Mouse (Mus musculus): Measurements from ENCODE around the gene Cks1b. TPM values are rescaled to one million over a fixed set of nuclear protein-coding genes. Genes with fewer than 3 reads are reported as not detected.

Gene Cks1b
- polyA plus RNA-seq, 1 experiment from 2014 or later: 291 TPM

- Histone ChIP-seq H3K36me3 (peaks cover 27% of the 10 kb centered on the region), H3K9me3 (no peaks in the 10 kb centered on the region), H3K9ac (replicated peaks) (no peak overlapping the region), H3K4me1 (peaks cover 7% of the 10 kb centered on the region), H3K27ac (replicated peaks) (no peak overlapping the region), H3K4me2 (replicated peaks) (no peak overlapping the region), H3K27me3 (no peaks in the 10 kb centered on the region), H3K4me3 (no peak overlapping the region)
- no peak for ATAC-seq (ENCODE audit: low FRiP score, low read depth)
- WGBS: 95% methylated on average over 3 of the region's 3 CpGs
Observed at GRCm38 (mm10) chr3:89409701-89410100, 8.5 kb downstream of the Cks1b start.

- Histone ChIP-seq H3K9me3 (no peaks in the 10 kb centered on the region), H3K4me2 (replicated peaks) (no peak overlapping the region), H3K36me3 (peaks cover 26% of the 10 kb centered on the region), H3K27me3 (no peaks in the 10 kb centered on the region), H3K27ac (replicated peaks) (no peak overlapping the region), H3K4me3 (no peak overlapping the region), H3K4me1 (peaks cover 7% of the 10 kb centered on the region), H3K9ac (replicated peaks) (no peak overlapping the region)
- 61% methylated on average over 16 of the region's 16 CpGs for WGBS
- no peak for ATAC-seq (ENCODE audit: low FRiP score, low read depth)
Observed at GRCm38 (mm10) chr3:89408448-89408847, 9.7 kb downstream of the Cks1b start.

GRCm38 (mm10) chr3:89406887-89407286 is 11.3 kb downstream of the Cks1b start:
- Histone ChIP-seq H3K27ac (replicated peaks) (no peak overlapping the region), H3K36me3 (peaks cover 41% of the 10 kb centered on the region), H3K4me2 (replicated peaks) (no peak overlapping the region), H3K9me3 (no peaks in the 10 kb centered on the region), H3K4me3 (no peak overlapping the region), H3K9ac (replicated peaks) (no peak overlapping the region), H3K27me3 (no peaks in the 10 kb centered on the region), H3K4me1 (peaks cover 7% of the 10 kb centered on the region)
- no peak for ATAC-seq (ENCODE audit: low FRiP score, low read depth)
- 96% methylated on average over 6 of the region's 6 CpGs for WGBS

GRCm38 (mm10) chr3:89402693-89403092 is 15.5 kb downstream of the Cks1b start, which contains the start of gene Lenep:
Gene Lenep, minus strand, starts transcription at chr3:89402793.
- Histone ChIP-seq H3K4me2 (replicated peaks) (no peak within 1 kb of the TSS), H3K4me1 (no peaks in the 10 kb centered on the region), H3K27me3 (no peaks in the 10 kb centered on the region), H3K36me3 (peaks cover 45% of the 10 kb centered on the region), H3K9ac (replicated peaks) (no peak within 1 kb of the TSS), H3K4me3 (no peak within 1 kb of the TSS), H3K9me3 (no peaks in the 10 kb centered on the region), H3K27ac (replicated peaks) (no peak within 1 kb of the TSS)
- 77% methylated on average over 5 of the region's 5 CpGs for WGBS
- no peak for ATAC-seq (ENCODE audit: low FRiP score, low read depth)

- 85% methylated on average over 7 of the region's 7 CpGs for WGBS
- H3K4me3 ChIP-seq: no peak overlapping the region
- no peak overlapping the region for H3K4me2 ChIP-seq (replicated peaks)
- peaks cover 36% of the 10 kb centered on the region for H3K36me3 ChIP-seq
- H3K9me3 ChIP-seq: no peaks in the 10 kb centered on the region
- ATAC-seq (ENCODE audit: low FRiP score, low read depth): no peak
- peaks cover 4% of the 10 kb centered on the region for H3K4me1 ChIP-seq
- H3K27me3 ChIP-seq: peaks cover 3% of the 10 kb centered on the region; the same call in 1 of the 2 replicates
- no peak overlapping the region for H3K27ac ChIP-seq (replicated peaks)
- no peak overlapping the region for H3K9ac ChIP-seq (replicated peaks)
Observed at GRCm38 (mm10) chr3:89401329-89401728, 16.9 kb downstream of the Cks1b start.

GRCm38 (mm10) chr3:89396654-89397005 is 21.6 kb downstream of the Cks1b start:
- 2% methylated on average over 4 of the region's 4 CpGs for WGBS
- H3K36me3 ChIP-seq: peaks cover 6% of the 10 kb centered on the region
- peak overlapping the region; percentile 58 for H3K4me3 ChIP-seq
- H3K4me1 ChIP-seq: peaks cover 47% of the 10 kb centered on the region
- no peak overlapping the region for H3K27ac ChIP-seq (replicated peaks)
- no peak for ATAC-seq (ENCODE audit: low FRiP score, low read depth)
- H3K4me2 ChIP-seq (replicated peaks): peak overlapping the region; percentile 100
- H3K9me3 ChIP-seq: no peaks in the 10 kb centered on the region
- H3K9ac ChIP-seq (replicated peaks): peak overlapping the region; percentile 62
- peaks cover 26% of the 10 kb centered on the region for H3K27me3 ChIP-seq

- Histone ChIP-seq H3K9me3 (no peaks in the 10 kb centered on the region), H3K4me3 (peak overlapping the region; percentile 58), H3K27me3 (peaks cover 31% of the 10 kb centered on the region), H3K27ac (replicated peaks) (no peak overlapping the region), H3K4me2 (replicated peaks) (peak overlapping the region; percentile 100), H3K4me1 (peaks cover 53% of the 10 kb centered on the region), H3K9ac (replicated peaks) (peak overlapping the region; percentile 62), H3K36me3 (no peaks in the 10 kb centered on the region)
- WGBS: 1% methylated on average over 36 of the region's 44 CpGs
- ATAC-seq (ENCODE audit: low FRiP score, low read depth): no peak
Observed at GRCm38 (mm10) chr3:89395806-89396653, 22.2 kb downstream of the Cks1b start.

- Histone ChIP-seq H3K9ac (replicated peaks) (0 out of 2 replicates have a peak overlapping the region, but pooled peaks have one; percentile 8), H3K4me2 (replicated peaks) (peak overlapping the region; percentile 100), H3K9me3 (no peaks in the 10 kb centered on the region), H3K4me1 (peaks cover 59% of the 10 kb centered on the region), H3K27ac (replicated peaks) (no peak overlapping the region), H3K4me3 (peak overlapping the region; percentile 58), H3K27me3 (peaks cover 37% of the 10 kb centered on the region), H3K36me3 (no peaks in the 10 kb centered on the region)
- ATAC-seq (ENCODE audit: low FRiP score, low read depth): no peak
- whole genome bisulfite sequencing: 2% methylated on average over 10 of the region's 10 CpGs
Observed at GRCm38 (mm10) chr3:89395419-89395805, 22.8 kb downstream of the Cks1b start.

GRCm38 (mm10) chr3:89394894-89395256 is 23.3 kb downstream of the Cks1b start:
- H3K36me3 ChIP-seq: no peaks in the 10 kb centered on the region
- H3K4me3 ChIP-seq: peak overlapping the region; percentile 58
- no peak overlapping the region; the same call in 1 of the 2 replicates for H3K27ac ChIP-seq (replicated peaks)
- 0 out of 2 replicates have a peak overlapping the region, but pooled peaks have one; percentile 37 for H3K9ac ChIP-seq (replicated peaks)
- H3K4me2 ChIP-seq (replicated peaks): peak overlapping the region; percentile 100
- under 1% methylated on average over 12 of the region's 12 CpGs for WGBS
- H3K27me3 ChIP-seq: peaks cover 42% of the 10 kb centered on the region
- peaks cover 64% of the 10 kb centered on the region for H3K4me1 ChIP-seq
- 0 out of 2 replicates have a peak, but pooled peaks have one; percentile 2 for ATAC-seq (ENCODE audit: low FRiP score, low read depth)
- no peaks in the 10 kb centered on the region for H3K9me3 ChIP-seq

- peak; percentile 58 for ATAC-seq (ENCODE audit: low FRiP score, low read depth)
- Histone ChIP-seq H3K4me3 (peak within 1 kb of the TSS; percentile 58), H3K4me1 (peaks cover 64% of the 10 kb centered on the region), H3K36me3 (no peaks in the 10 kb centered on the region), H3K4me2 (replicated peaks) (peak within 1 kb of the TSS; percentile 100), H3K27me3 (peaks cover 42% of the 10 kb centered on the region), H3K9ac (replicated peaks) (peak within 1 kb of the TSS; percentile 50), H3K9me3 (no peaks in the 10 kb centered on the region), H3K27ac (replicated peaks) (peak within 1 kb of the TSS; percentile 70)
- under 1% methylated on average over 40 of the region's 42 CpGs for WGBS
Observed at GRCm38 (mm10) chr3:89394006-89394893, 23.9 kb downstream of the Cks1b start, which contains the start of gene Zbtb7b. Gene Zbtb7b, minus strand, starts transcription at chr3:89394776.

- Histone ChIP-seq H3K4me3 (peak overlapping the region; percentile 58), H3K27me3 (peaks cover 42% of the 10 kb centered on the region), H3K4me2 (replicated peaks) (peak overlapping the region; percentile 100), H3K9me3 (no peaks in the 10 kb centered on the region), H3K36me3 (no peaks in the 10 kb centered on the region), H3K9ac (replicated peaks) (peak overlapping the region; percentile 50; the same call in 1 of the 2 replicates), H3K4me1 (peaks cover 64% of the 10 kb centered on the region), H3K27ac (replicated peaks) (peak overlapping the region; percentile 70)
- ATAC-seq (ENCODE audit: low FRiP score, low read depth): peak; percentile 96
- whole genome bisulfite sequencing: 0% methylated on average over 15 of the region's 15 CpGs
Observed at GRCm38 (mm10) chr3:89393605-89394004, 24.6 kb downstream of the Cks1b start.

Measured in midbrain, embryonic 12.5 days (tissue).